Mouse (Mus musculus) neural tube, embryonic 10.5 days (tissue): ENCODE measurements around the gene 4931408C20Rik.
A peak's percentile ranks its signal among the peaks of the same experiment; 100 is the strongest.

ENCODE experiments used
- DNase-seq: peaks from one replicate; pipeline ENCODE4 v3.0.0-alpha.2; 2017; ENCODE audit warnings: low spot score; ENCODE audit errors: extremely low spot score

The 4931408C20Rik gene

GRCm38 (mm10) chr1:26686842-26687760, at the start of gene 4931408C20Rik:
Gene 4931408C20Rik, minus strand, starts transcription at chr1:26687460.
- peak; percentile 22 for DNase-seq

- DNase-seq, result peak; percentile 20
These were observed 666 bp upstream of the 4931408C20Rik start for GRCm38 (mm10) chr1:26687926-26688325.

GRCm38 (mm10) chr1:26685952-26686693, 1.1 kb downstream of the 4931408C20Rik start:
- DNase-seq, result no peak

- no peak for DNase-seq
These were observed 1.9 kb downstream of the 4931408C20Rik start for GRCm38 (mm10) chr1:26685383-26685782.

- no peak for DNase-seq
These were observed 37.4 kb downstream of the 4931408C20Rik start for GRCm38 (mm10) chr1:26649704-26650388.

GRCm38 (mm10) chr1:26636051-26636450, 51.2 kb downstream of the 4931408C20Rik start:
- DNase-seq, result no peak
